Mouse (Mus musculus): ENCODE data around the gene Ppfibp2.

DNA sequence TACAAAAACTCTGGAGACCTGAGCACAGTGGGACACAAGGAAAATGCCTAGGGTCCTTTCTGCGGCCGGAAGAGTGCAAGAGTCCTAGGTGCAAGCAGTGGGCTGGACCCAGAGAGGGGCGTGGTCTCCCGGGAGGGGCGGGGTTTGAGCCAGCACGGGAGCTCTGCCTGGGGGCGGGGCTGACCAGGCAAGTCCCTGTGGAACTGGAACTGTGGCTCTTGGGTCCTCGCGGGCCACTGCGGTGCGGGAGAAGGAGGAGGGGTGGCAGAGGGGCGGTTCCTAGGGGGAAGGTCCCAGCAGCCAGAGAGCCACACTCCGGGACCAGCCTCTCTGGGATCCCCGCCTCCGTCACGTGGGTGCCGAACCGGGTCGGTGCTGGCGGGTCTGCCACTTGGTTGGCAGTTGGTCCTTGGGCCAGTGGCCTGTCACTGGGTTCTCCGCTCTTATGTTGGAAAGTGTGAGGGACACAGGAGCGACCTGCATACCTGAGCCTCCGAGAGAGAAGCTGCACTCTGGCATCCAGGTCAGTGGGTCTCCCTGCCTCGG is at the start of gene Ppfibp2:
- no peak for TF ChIP-seq HCFC1 (IDR thresholded peaks at IDR 0.05; ENCODE audit: borderline replicate concordance, insufficient read depth, low read length)
- no peak for TF ChIP-seq CHD2 (IDR thresholded peaks at IDR 0.05; ENCODE audit: low read depth, low read length)

All from ES-E14 (cell line).